27 mouse cellular contexts compared by ENCODE assay signal in the genomic region with DNA sequence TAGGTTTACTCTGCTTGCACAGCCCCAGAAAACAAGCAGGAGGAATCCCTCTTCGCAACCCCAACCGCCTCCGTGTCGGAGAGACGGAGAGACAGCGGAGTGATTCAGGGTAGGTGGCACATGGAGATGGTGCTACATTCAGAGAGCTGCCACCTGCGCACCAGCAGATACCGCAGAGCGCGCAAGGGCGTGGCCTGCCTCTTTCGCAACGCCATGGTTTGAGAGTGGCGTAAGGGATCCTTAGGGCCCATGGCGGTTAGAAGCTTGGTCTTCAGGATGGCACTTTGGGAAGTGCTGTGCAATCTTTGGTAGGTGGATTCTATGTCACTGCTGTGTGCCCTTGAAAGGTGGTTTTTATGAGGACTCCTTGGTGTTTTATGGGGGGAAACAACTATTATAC.
DNase-seq lines count a peak whose midpoint lies in the region; ATAC-seq and TF ChIP-seq lines count a peak whose summit lies in the region.
"Had no signal": no experiment of that assay in that cellular context is flagged by ENCODE, and none has a peak within 500 bp of the region (broad histone marks: within the 10 kb centered on the region; RNA-seq: fewer than 3 reads in every experiment).

No protein-coding gene starts in this region.

- peak; percentile 93 for ATAC-seq in granulocyte monocyte progenitor cell, adult 5-6 weeks (replicated peaks; ENCODE audit: poor library complexity, severe bottlenecking)
- no peak for ATAC-seq in intestine, embryonic 16.5 days
- ATAC-seq: activated CD4-positive, CD25-positive, alpha-beta regulatory T cell, adult 4 months; forebrain, embryonic 14.5 days; forebrain, postnatal 0 days; hindbrain, postnatal 0 days; Patski had no signal

- H3K4me3 ChIP-seq in E14TG2a.4 (replicated peaks; ENCODE audit: low read length) (peak overlapping the region; percentile 56), ES-E14 (ENCODE audit: insufficient read depth in 1 of 2, low read depth in 1 of 2, low read length in 2 of 2, poor library complexity in 1 of 2, severe bottlenecking in 1 of 2) (peak overlapping the region; percentile 43 to 56)
- no peak overlapping the region for H3K4me3 ChIP-seq in intestine, embryonic 16.5 days (ENCODE audit: low read length)
- H3K4me3 ChIP-seq: embryonic facial prominence, embryonic 12.5 days; embryonic facial prominence, embryonic 15.5 days; gastrocnemius, adult 2 months; heart, adult 2 months had no signal

- WGBS in intestine, embryonic 16.5 days: 92% methylated on average over 15 of the region's 15 CpGs

- H3K9me3 ChIP-seq in E14TG2a.4 (ENCODE audit: low read length) (no peaks in the 10 kb centered on the region), ES-E14 (ENCODE audit: control insufficient read depth, insufficient read depth, low read depth, low read length) (no peaks in the 10 kb centered on the region)
- H3K9me3 ChIP-seq in intestine, embryonic 16.5 days (ENCODE audit: control insufficient read depth, low read length): no peaks in the 10 kb centered on the region
- H3K9me3 ChIP-seq: embryonic facial prominence, embryonic 12.5 days; embryonic facial prominence, embryonic 15.5 days; G1E had no signal

- H3K9ac ChIP-seq in ES-E14 (ENCODE audit: insufficient read depth, low read depth, low read length, poor library complexity, severe bottlenecking): peak overlapping the region; percentile 8; the same call in 1 of the 2 replicates
- H3K9ac ChIP-seq in intestine, embryonic 16.5 days (ENCODE audit: low read depth, low read length): no peak overlapping the region
- H3K9ac ChIP-seq: embryonic facial prominence, embryonic 12.5 days; embryonic facial prominence, embryonic 15.5 days; forebrain, postnatal 0 days; hindbrain, embryonic 14.5 days had no signal

- H3K4me2 ChIP-seq in intestine, embryonic 16.5 days (ENCODE audit: low read depth, low read length): no peak overlapping the region
- H3K4me2 ChIP-seq: embryonic facial prominence, embryonic 12.5 days; embryonic facial prominence, embryonic 15.5 days; heart, embryonic 11.5 days; hindbrain, embryonic 14.5 days had no signal

- in situ Hi-C loops in ES-E14 (cut with MboI; ENCODE audit: low sequenced_read_pairs in 2 of 2, unreplicated experiment in 2 of 2): no loop called here

- intact Hi-C loops in heart, postnatal 36 days (cut with DNase I): no loop called here

- no peak for DNase-seq in ES-E14 (ENCODE audit: low read depth, low spot score)
- DNase-seq in heart, postnatal 36 days: no peak
- DNase-seq in embryo, embryonic 10.5 days (ENCODE audit: low spot score): no peak
- DNase-seq: adrenal gland, adult 8-10 months; adrenal gland, postnatal 25 days; cerebellum, adult 18-20 months; cerebellum, adult 9-10 months; cerebellum, postnatal 14 days; forebrain, postnatal 0 days; gastrocnemius, adult 2 months; gastrocnemius, postnatal 14 days; heart, adult 2 months; heart, postnatal 4 days; kidney, adult 11 months; kidney, adult 8-10 months had no signal

- TF ChIP-seq CTCF in E14TG2a.4 (conservative IDR thresholded peaks at IDR 0.05; ENCODE audit: low read length): no peak

- H3K27ac ChIP-seq in ES-E14 (ENCODE audit: insufficient read depth, low read depth, low read length, poor library complexity, severe bottlenecking): no peak overlapping the region
- no peak overlapping the region for H3K27ac ChIP-seq in intestine, embryonic 16.5 days (ENCODE audit: low read length)
- H3K27ac ChIP-seq: embryonic facial prominence, embryonic 12.5 days; embryonic facial prominence, embryonic 15.5 days; gastrocnemius, adult 2 months; heart, adult 2 months; hindbrain, embryonic 14.5 days; hindbrain, postnatal 0 days had no signal

- no peaks in the 10 kb centered on the region for H3K36me3 ChIP-seq in E14TG2a.4 (ENCODE audit: insufficient read depth, low read length)
- no peaks in the 10 kb centered on the region for H3K36me3 ChIP-seq in ES-E14 (ENCODE audit: control insufficient read depth, insufficient read depth, low read length, poor library complexity, severe bottlenecking)
- no peaks in the 10 kb centered on the region for H3K36me3 ChIP-seq in intestine, embryonic 16.5 days (ENCODE audit: control insufficient read depth, insufficient read depth, low read length)
- H3K36me3 ChIP-seq: embryonic facial prominence, embryonic 12.5 days; embryonic facial prominence, embryonic 15.5 days; G1E had no signal

- H3K4me1 ChIP-seq in E14TG2a.4 (replicated peaks; ENCODE audit: low read depth, low read length) (peaks cover 10% of the 10 kb centered on the region), ES-E14 (ENCODE audit: control insufficient read depth in 2 of 2, insufficient read depth in 2 of 2, low read length in 2 of 2, poor library complexity in 1 of 2) (peaks cover 0 to 6% of the 10 kb centered on the region in 2 experiments; a peak in 2 of 4 replicates)
- H3K4me1 ChIP-seq in intestine, embryonic 16.5 days (ENCODE audit: control insufficient read depth, insufficient read depth, low read length): no peaks in the 10 kb centered on the region
- H3K4me1 ChIP-seq: embryonic facial prominence, embryonic 12.5 days had no signal

- peaks cover 26% of the 10 kb centered on the region for H3K27me3 ChIP-seq in E14TG2a.4 (ENCODE audit: insufficient read depth, low read length)
- H3K27me3 ChIP-seq in intestine, embryonic 16.5 days (replicated peaks; ENCODE audit: control insufficient read depth, insufficient read depth, low read length): no peaks in the 10 kb centered on the region
- H3K27me3 ChIP-seq: embryonic facial prominence, embryonic 12.5 days; embryonic facial prominence, embryonic 15.5 days; Patski had no signal

TF ChIP-seq in ES-E14, 5 proteins besides CTCF, POLR2A, EP300 and RAD21:
- TF ChIP-seq ZNF384 (IDR thresholded peaks at IDR 0.05; ENCODE audit: low read depth, low read length) (no peak), ZC3H11A (IDR thresholded peaks at IDR 0.05; ENCODE audit: borderline replicate concordance, low read depth, low read length) (no peak), CHD2 (IDR thresholded peaks at IDR 0.05; ENCODE audit: low read depth, low read length) (no peak), MAFK (IDR thresholded peaks at IDR 0.05; ENCODE audit: insufficient read depth, low read depth, low read length) (no peak), HCFC1 (IDR thresholded peaks at IDR 0.05; ENCODE audit: borderline replicate concordance, insufficient read depth, low read length) (no peak)
